Mouse (Mus musculus): ENCODE results near the gene Rraga. TPM values are rescaled to one million over a fixed set of nuclear protein-coding genes. Genes with fewer than 3 reads are reported as not detected.
A peak's percentile ranks its signal among the peaks of the same experiment; 100 is the strongest.
"Not testable (repeated sequence)": the region's sequence is repeated elsewhere in the genome, so short reads cannot be mapped to it uniquely, and the experiment has no call there.

Gene Rraga
- polyA plus RNA-seq, 1 experiment from 2014 or later: 67.4 TPM

DNA sequence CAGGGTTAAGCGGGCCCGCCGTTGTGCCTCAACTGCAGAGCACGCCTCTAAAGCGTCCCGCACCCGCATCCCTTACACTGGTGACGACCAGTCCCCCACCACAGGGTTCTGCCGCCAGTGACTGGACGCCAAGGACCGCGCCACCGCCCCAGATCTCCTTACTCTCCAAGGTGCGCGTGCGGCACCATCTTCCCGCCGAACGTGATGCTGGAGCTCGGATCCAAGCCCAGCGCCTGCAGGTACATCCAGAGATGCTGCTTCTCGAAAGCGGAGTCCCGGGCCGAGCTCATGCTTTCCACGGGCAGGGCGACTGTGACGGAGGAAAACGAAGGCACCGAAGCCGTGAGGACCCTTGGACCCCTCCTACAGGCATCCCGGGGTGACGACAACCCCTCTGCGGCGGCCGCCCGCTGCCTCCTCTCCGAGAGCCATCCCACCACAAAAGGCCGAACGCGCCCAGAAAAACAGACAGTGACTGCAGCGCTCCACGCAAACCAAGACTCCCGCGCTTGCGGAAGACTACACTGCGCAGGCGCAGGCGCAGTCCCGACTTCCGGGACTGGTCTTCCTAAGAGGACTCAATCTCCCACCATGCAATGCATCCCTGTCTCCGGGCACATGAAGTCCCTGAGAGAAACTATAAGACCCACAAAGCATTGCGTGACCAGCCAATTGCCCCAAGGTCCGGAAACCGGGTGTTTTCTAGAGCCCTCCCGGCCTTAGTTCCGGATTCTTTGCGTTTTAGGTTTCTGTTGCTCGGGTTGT is 36.2 kb downstream of the Rraga start, which contains the start of gene Haus6:
Haus6 (minus strand) TSS at position 532 of the 765 bp plus-strand sequence.
- H3K4me1 ChIP-seq (ENCODE audit: control insufficient read depth in 2 of 2, insufficient read depth in 2 of 2, low read length in 2 of 2): peaks cover 2 to 9% of the 10 kb centered on the region in 2 experiments; a peak in 3 of 4 replicates
- no peaks in the 10 kb centered on the region for H3K9me3 ChIP-seq (ENCODE audit: control insufficient read depth, low read length)
- peak within 1 kb of the TSS; percentile 70 to 98 for H3K4me3 ChIP-seq (ENCODE audit: control insufficient read depth in 1 of 2, insufficient read depth in 1 of 2, low read depth in 1 of 2, low read length in 2 of 2)
- under 1% methylated on average over 59 of the region's 59 CpGs for WGBS
- peak; percentile 98 for ATAC-seq (ENCODE audit: insufficient number of reproducible peaks, insufficient read depth, low FRiP score, low read depth)
- peak within 1 kb of the TSS; percentile 56 to 71 for H3K27ac ChIP-seq (replicated peaks in 1 of 2; ENCODE audit: control insufficient read depth in 1 of 2, insufficient read depth in 1 of 2, low read depth in 2 of 2, low read length in 2 of 2)
- no peaks in the 10 kb centered on the region for H3K27me3 ChIP-seq (ENCODE audit: control insufficient read depth, insufficient read depth, low read length)
- peaks cover 9% of the 10 kb centered on the region for H3K36me3 ChIP-seq (ENCODE audit: control insufficient read depth, insufficient read depth, low read length)
- H3K4me2 ChIP-seq (ENCODE audit: low read length): peak within 1 kb of the TSS; percentile 84
- peak within 1 kb of the TSS; percentile 85 for H3K9ac ChIP-seq (ENCODE audit: low read length)

DNA sequence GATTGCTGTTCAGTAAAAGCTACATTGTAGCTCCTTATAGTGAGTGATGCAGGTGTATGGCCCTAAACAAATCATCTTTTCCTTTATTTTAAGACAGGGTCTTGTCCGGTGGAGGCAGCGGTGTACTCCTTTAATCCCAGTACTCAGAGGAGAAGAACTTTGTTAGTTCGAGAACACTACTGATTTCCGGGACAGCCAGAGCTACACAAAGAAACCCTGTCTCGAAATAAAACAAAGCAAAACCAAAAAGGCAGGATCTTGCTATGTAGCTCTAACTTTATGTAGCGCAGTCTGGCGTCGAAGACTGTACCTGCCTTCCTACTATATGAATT is 36.8 kb downstream of the Rraga start:
- ATAC-seq (ENCODE audit: insufficient number of reproducible peaks, insufficient read depth, low FRiP score, low read depth): no peak
- H3K27me3 ChIP-seq (ENCODE audit: control insufficient read depth, insufficient read depth, low read length): no peaks in the 10 kb centered on the region
- WGBS: 26% methylated on average over 8 of the region's 8 CpGs
- peak overlapping the region; percentile 45 to 70 for H3K4me3 ChIP-seq (ENCODE audit: control insufficient read depth in 1 of 2, insufficient read depth in 1 of 2, low read depth in 1 of 2, low read length in 2 of 2)
- H3K9me3 ChIP-seq (ENCODE audit: control insufficient read depth, low read length): no peaks in the 10 kb centered on the region
- peak overlapping the region; percentile 67 for H3K9ac ChIP-seq (ENCODE audit: low read length)
- H3K27ac ChIP-seq (replicated peaks in 1 of 2; ENCODE audit: control insufficient read depth in 1 of 2, insufficient read depth in 1 of 2, low read depth in 2 of 2, low read length in 2 of 2): peak overlapping the region; percentile 31 to 71; a peak in 3 of 4 replicates
- peak overlapping the region; percentile 84 for H3K4me2 ChIP-seq (ENCODE audit: low read length)
- H3K36me3 ChIP-seq (ENCODE audit: control insufficient read depth, insufficient read depth, low read length): peaks cover 3% of the 10 kb centered on the region; the same call in 1 of the 2 replicates
- peaks cover 2 to 9% of the 10 kb centered on the region in 2 experiments; a peak in 3 of 4 replicates for H3K4me1 ChIP-seq (ENCODE audit: control insufficient read depth in 2 of 2, insufficient read depth in 2 of 2, low read length in 2 of 2)

DNA sequence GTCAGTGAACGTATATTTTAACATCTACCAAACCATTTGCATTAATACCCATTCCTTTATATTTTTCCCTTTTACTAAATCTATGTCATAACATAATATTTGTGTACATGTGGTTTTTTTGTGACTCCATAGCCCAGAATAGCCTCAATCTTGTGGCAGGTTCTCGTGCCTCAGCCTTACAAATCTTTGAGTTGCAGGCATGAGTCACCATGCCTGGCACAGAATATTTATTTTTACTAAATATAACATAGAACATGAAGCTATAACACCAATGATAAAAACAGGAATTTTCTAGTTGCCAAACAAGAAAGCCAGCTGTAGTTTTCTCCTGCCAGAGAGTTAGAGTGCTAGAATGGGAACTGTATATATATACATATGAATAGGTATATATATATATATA is 45.0 kb downstream of the Rraga start:
- H3K4me3 ChIP-seq (ENCODE audit: control insufficient read depth in 1 of 2, insufficient read depth in 1 of 2, low read depth in 1 of 2, low read length in 2 of 2): no peak overlapping the region
- no peak for ATAC-seq (ENCODE audit: insufficient number of reproducible peaks, insufficient read depth, low FRiP score, low read depth)
- H3K27me3 ChIP-seq (ENCODE audit: control insufficient read depth, insufficient read depth, low read length): no peaks in the 10 kb centered on the region
- H3K9ac ChIP-seq (ENCODE audit: low read length): no peak overlapping the region
- H3K4me1 ChIP-seq (ENCODE audit: control insufficient read depth in 2 of 2, insufficient read depth in 2 of 2, low read length in 2 of 2): no peaks in the 10 kb centered on the region
- H3K27ac ChIP-seq (replicated peaks in 1 of 2; ENCODE audit: control insufficient read depth in 1 of 2, insufficient read depth in 1 of 2, low read depth in 2 of 2, low read length in 2 of 2): no peak overlapping the region
- no peaks in the 10 kb centered on the region for H3K36me3 ChIP-seq (ENCODE audit: control insufficient read depth, insufficient read depth, low read length)
- H3K9me3 ChIP-seq (ENCODE audit: control insufficient read depth, low read length): no peaks in the 10 kb centered on the region
- WGBS: 56% methylated on average over 2 of the region's 2 CpGs
- no peak overlapping the region for H3K4me2 ChIP-seq (ENCODE audit: low read length)

DNA sequence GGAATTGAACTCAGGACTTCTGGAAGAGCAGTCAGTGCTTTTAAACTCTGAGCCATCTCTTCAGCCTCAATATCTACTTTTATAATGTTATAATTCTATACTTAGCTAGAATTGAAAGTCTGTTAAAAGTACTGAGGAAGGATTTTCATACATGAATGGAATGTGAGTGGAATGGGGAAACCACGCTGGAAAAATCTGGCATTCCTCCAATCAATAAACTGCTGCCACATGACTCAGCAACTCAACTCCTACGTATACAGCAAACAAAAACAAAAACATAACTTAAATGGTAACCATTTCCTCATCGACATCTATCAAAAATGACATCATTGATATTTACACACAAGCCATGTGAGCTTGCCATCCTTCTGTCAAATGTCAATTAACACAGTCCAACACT is 46.6 kb downstream of the Rraga start:
- H3K27me3 ChIP-seq (ENCODE audit: control insufficient read depth, insufficient read depth, low read length): no peaks in the 10 kb centered on the region
- no peaks in the 10 kb centered on the region for H3K9me3 ChIP-seq (ENCODE audit: control insufficient read depth, low read length)
- no peak for ATAC-seq (ENCODE audit: insufficient number of reproducible peaks, insufficient read depth, low FRiP score, low read depth)
- no peaks in the 10 kb centered on the region for H3K4me1 ChIP-seq (ENCODE audit: control insufficient read depth in 2 of 2, insufficient read depth in 2 of 2, low read length in 2 of 2)
- H3K36me3 ChIP-seq (ENCODE audit: control insufficient read depth, insufficient read depth, low read length): no peaks in the 10 kb centered on the region
- 63% methylated on average over 3 of the region's 3 CpGs for WGBS
- H3K4me2 ChIP-seq (ENCODE audit: low read length): no peak overlapping the region
- no peak overlapping the region for H3K27ac ChIP-seq (replicated peaks in 1 of 2; ENCODE audit: control insufficient read depth in 1 of 2, insufficient read depth in 1 of 2, low read depth in 2 of 2, low read length in 2 of 2)
- H3K4me3 ChIP-seq (ENCODE audit: control insufficient read depth in 1 of 2, insufficient read depth in 1 of 2, low read depth in 1 of 2, low read length in 2 of 2): no peak overlapping the region
- no peak overlapping the region for H3K9ac ChIP-seq (ENCODE audit: low read length)

DNA sequence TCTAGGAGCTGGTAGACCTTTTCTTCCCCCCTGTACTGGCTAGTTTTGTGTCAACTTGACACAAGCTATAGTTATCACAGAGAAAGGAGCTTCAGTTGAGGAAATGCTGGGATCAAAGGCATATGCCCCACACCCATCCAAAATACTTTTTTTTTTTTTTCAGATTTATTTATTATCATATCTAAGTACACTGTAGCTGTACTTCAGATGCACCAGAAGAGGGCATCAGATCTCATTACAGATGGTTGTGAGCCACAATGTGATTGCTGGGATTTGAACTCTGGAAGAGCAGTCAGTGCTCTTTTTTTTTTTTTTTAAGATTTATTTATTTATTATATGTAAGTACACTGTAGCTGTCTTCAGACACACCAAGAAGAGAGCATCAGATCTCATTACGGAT is 47.1 kb downstream of the Rraga start:
- H3K36me3 ChIP-seq (ENCODE audit: control insufficient read depth, insufficient read depth, low read length); H3K4me2 ChIP-seq (ENCODE audit: low read length); H3K9me3 ChIP-seq (ENCODE audit: control insufficient read depth, low read length); H3K9ac ChIP-seq (ENCODE audit: low read length); H3K27ac ChIP-seq (replicated peaks in 1 of 2; ENCODE audit: control insufficient read depth in 1 of 2, insufficient read depth in 1 of 2, low read depth in 2 of 2, low read length in 2 of 2); ATAC-seq (ENCODE audit: insufficient number of reproducible peaks, insufficient read depth, low FRiP score, low read depth); H3K27me3 ChIP-seq (ENCODE audit: control insufficient read depth, insufficient read depth, low read length); H3K4me1 ChIP-seq (ENCODE audit: control insufficient read depth in 2 of 2, insufficient read depth in 2 of 2, low read length in 2 of 2); H3K4me3 ChIP-seq (ENCODE audit: control insufficient read depth in 1 of 2, insufficient read depth in 1 of 2, low read depth in 1 of 2, low read length in 2 of 2): not testable (repeated sequence)
- 82% methylated on average over 1 of the region's 1 CpGs for WGBS

DNA sequence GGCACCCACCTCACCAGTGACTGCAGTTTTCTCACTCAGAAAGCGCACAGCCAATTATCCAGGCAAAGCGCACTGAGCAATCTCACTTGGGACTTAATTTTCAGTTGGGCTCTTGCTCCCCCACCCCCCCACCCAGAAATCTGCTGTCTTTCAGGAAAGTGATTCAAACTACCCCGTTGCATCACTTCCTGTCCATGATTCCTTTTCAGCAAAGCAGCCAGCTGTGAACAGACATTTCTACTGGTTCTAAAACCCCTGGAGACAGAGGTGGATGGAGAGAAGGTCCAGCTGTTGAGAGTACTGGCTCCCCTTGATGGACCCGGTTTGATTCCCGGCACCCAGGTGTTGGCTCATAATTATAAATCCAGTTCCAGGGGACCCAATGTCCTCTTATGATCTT is 50.0 kb downstream of the Rraga start:
- no peaks in the 10 kb centered on the region; the same call in 1 of the 2 replicates for H3K9me3 ChIP-seq (ENCODE audit: control insufficient read depth, low read length)
- H3K9ac ChIP-seq (ENCODE audit: low read length): no peak overlapping the region
- no peaks in the 10 kb centered on the region for H3K4me1 ChIP-seq (ENCODE audit: control insufficient read depth in 2 of 2, insufficient read depth in 2 of 2, low read length in 2 of 2)
- H3K4me3 ChIP-seq (ENCODE audit: control insufficient read depth in 1 of 2, insufficient read depth in 1 of 2, low read depth in 1 of 2, low read length in 2 of 2): no peak overlapping the region
- no peak for ATAC-seq (ENCODE audit: insufficient number of reproducible peaks, insufficient read depth, low FRiP score, low read depth)
- H3K27me3 ChIP-seq (ENCODE audit: control insufficient read depth, insufficient read depth, low read length): no peaks in the 10 kb centered on the region
- WGBS: 74% methylated on average over 5 of the region's 5 CpGs
- H3K4me2 ChIP-seq (ENCODE audit: low read length): no peak overlapping the region
- H3K27ac ChIP-seq (replicated peaks in 1 of 2; ENCODE audit: control insufficient read depth in 1 of 2, insufficient read depth in 1 of 2, low read depth in 2 of 2, low read length in 2 of 2): no peak overlapping the region
- no peaks in the 10 kb centered on the region for H3K36me3 ChIP-seq (ENCODE audit: control insufficient read depth, insufficient read depth, low read length)

DNA sequence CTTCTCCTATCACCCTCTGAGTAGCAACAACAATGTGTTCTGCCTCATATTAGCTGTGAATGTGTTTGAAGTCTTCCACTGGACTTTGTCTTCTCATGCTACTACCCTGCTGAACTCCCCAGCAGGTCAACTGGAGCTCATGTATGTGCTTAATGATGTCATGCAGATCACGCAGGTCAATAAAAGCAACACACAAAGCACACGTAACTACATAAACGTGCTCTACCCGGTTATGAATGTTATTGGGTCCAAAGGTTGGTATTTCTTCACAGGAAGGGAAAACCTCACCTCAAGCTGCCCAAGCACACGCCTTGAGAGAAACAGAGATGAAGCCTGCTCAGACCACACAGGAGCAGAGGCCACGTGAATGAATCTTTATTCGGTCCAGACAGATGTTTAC is 51.0 kb downstream of the Rraga start:
- not testable (repeated sequence) for H3K9ac ChIP-seq (ENCODE audit: low read length); H3K4me3 ChIP-seq (ENCODE audit: control insufficient read depth in 1 of 2, insufficient read depth in 1 of 2, low read depth in 1 of 2, low read length in 2 of 2); H3K4me2 ChIP-seq (ENCODE audit: low read length); H3K27me3 ChIP-seq (ENCODE audit: control insufficient read depth, insufficient read depth, low read length); H3K27ac ChIP-seq (replicated peaks in 1 of 2; ENCODE audit: control insufficient read depth in 1 of 2, insufficient read depth in 1 of 2, low read depth in 2 of 2, low read length in 2 of 2); ATAC-seq (ENCODE audit: insufficient number of reproducible peaks, insufficient read depth, low FRiP score, low read depth); H3K9me3 ChIP-seq (ENCODE audit: control insufficient read depth, low read length); H3K36me3 ChIP-seq (ENCODE audit: control insufficient read depth, insufficient read depth, low read length); H3K4me1 ChIP-seq (ENCODE audit: control insufficient read depth in 2 of 2, insufficient read depth in 2 of 2, low read length in 2 of 2)
- 86% methylated on average over 7 of the region's 7 CpGs for WGBS

Data from heart, embryonic 14.5 days (tissue).